Mouse (Mus musculus) neural tube, embryonic 11.5 days (tissue): Measurements from ENCODE around the gene Rev1. TPM values are rescaled to one million over a fixed set of nuclear protein-coding genes. Genes with fewer than 3 reads are reported as not detected.

Experiments
- ATAC-seq: fragments of 200-750 bp; cut with Nextera tagmentation; 2 replicates; pipeline ENCODE4 v1.8.0; 2017; ENCODE audit warnings: moderate number of reproducible peaks, mild to moderate bottlenecking, moderate TSS enrichment, moderate library complexity; ENCODE audit not compliant: insufficient read depth, low FRiP score, low TSS enrichment
- DNase-seq: peaks from one replicate; pipeline ENCODE4 v3.0.0-alpha.2; 2015; ENCODE audit warnings: low spot score
- H3K27ac ChIP-seq: fragments of 300-500 bp; sonication (generic); 2 replicates; pipeline ENCODE4 v1.5.1; 2014; ENCODE audit warnings: low read depth, mild to moderate bottlenecking, low read length
- H3K27me3 ChIP-seq: fragments of 300-500 bp; sonication (generic); 2 replicates; pipeline ENCODE4 v1.6.1; 2014; ENCODE audit warnings: mild to moderate bottlenecking, low read length, mixed read lengths; ENCODE audit not compliant: control insufficient read depth, insufficient read depth
- H3K36me3 ChIP-seq: fragments of 300-500 bp; sonication (generic); 2 replicates; pipeline ENCODE4 v1.6.1; 2014; ENCODE audit warnings: mild to moderate bottlenecking, low read length, moderate library complexity, mixed read lengths; ENCODE audit not compliant: control insufficient read depth, insufficient read depth
- H3K4me1 ChIP-seq: fragments of 300-500 bp; sonication (generic); 2 replicates; pipeline ENCODE4 v1.6.1; 2014; ENCODE audit warnings: low read length, mixed read lengths; ENCODE audit not compliant: control insufficient read depth, insufficient read depth
- H3K4me2 ChIP-seq: fragments of 300-500 bp; sonication (generic); 2 replicates; pipeline ENCODE4 v1.6.1; 2014; ENCODE audit warnings: low read depth, mild to moderate bottlenecking, moderate library complexity
- H3K4me3 ChIP-seq: fragments of 300-500 bp; sonication (generic); 2 replicates; pipeline ENCODE4 v1.5.1; 2014; ENCODE audit warnings: low read depth, low read length
- H3K9ac ChIP-seq: fragments of 300-500 bp; sonication (generic); 2 replicates; pipeline ENCODE4 v1.6.1; 2014; ENCODE audit warnings: mild to moderate bottlenecking, low read length
- H3K9me3 ChIP-seq: fragments of 300-500 bp; sonication (generic); 2 replicates; pipeline ENCODE4 v1.6.1; 2016; ENCODE audit warnings: low read length; ENCODE audit not compliant: control insufficient read depth
- WGBS: fragments of 180-500 bp; shearing (Covaris S2); extraction: QIAGEN DNeasy Blood & Tissue Kit; methylation state at CpG from one replicate; pipeline ENCODE4 v1.1.7; 2014; 5-methylcytosine and 5-hydroxymethylcytosine counted together
- polyA plus RNA-seq: library from polyadenylated mRNA; unstranded; fragments of >200 nt; fragmentation: Nextera tagmentation; extraction: Ambion mirVana; gene quantifications from 2 replicates; pipeline ENCODE4 v1.2.1, GENCODE M21; 2014

The Rev1 gene
- polyA plus RNA-seq, 1 experiment from 2014 or later = 25.7 TPM

GRCm38 (mm10) chr1:38049562-38049961 lies 80.0 kb downstream of the Rev1 start:
- no peak for DNase-seq
- no peak overlapping the region for H3K9ac ChIP-seq
- no peak for ATAC-seq
- no peak overlapping the region for H3K4me3 ChIP-seq
- no peak overlapping the region for H3K27ac ChIP-seq
- H3K4me1 ChIP-seq = no peaks in the 10 kb centered on the region
- H3K27me3 ChIP-seq = no peaks in the 10 kb centered on the region
- no peaks in the 10 kb centered on the region for H3K9me3 ChIP-seq
- 79% methylated on average over 4 of the region's 4 CpGs for WGBS
- H3K4me2 ChIP-seq = no peak overlapping the region
- peaks cover 25% of the 10 kb centered on the region for H3K36me3 ChIP-seq

GRCm38 (mm10) chr1:38048121-38048520 lies 81.5 kb downstream of the Rev1 start:
- WGBS = 90% methylated on average over 3 of the region's 3 CpGs
- Histone ChIP-seq H3K27ac (no peak overlapping the region), H3K9ac (no peak overlapping the region), H3K4me1 (no peaks in the 10 kb centered on the region), H3K4me3 (no peak overlapping the region), H3K9me3 (no peaks in the 10 kb centered on the region), H3K4me2 (no peak overlapping the region), H3K27me3 (no peaks in the 10 kb centered on the region), H3K36me3 (peaks cover 20% of the 10 kb centered on the region)
- ATAC-seq (no peak), DNase-seq (no peak)

GRCm38 (mm10) chr1:38038898-38039297 lies 90.7 kb downstream of the Rev1 start:
- no peak for DNase-seq
- Histone ChIP-seq H3K4me2 (no peak overlapping the region), H3K4me3 (no peak overlapping the region), H3K36me3 (peaks cover 14% of the 10 kb centered on the region), H3K27ac (no peak overlapping the region), H3K4me1 (no peaks in the 10 kb centered on the region), H3K27me3 (no peaks in the 10 kb centered on the region), H3K9ac (no peak overlapping the region), H3K9me3 (no peaks in the 10 kb centered on the region)
- no peak for ATAC-seq
- WGBS = 95% methylated on average over 2 of the region's 2 CpGs

GRCm38 (mm10) chr1:38037375-38037774 lies 92.2 kb downstream of the Rev1 start:
- no peak for ATAC-seq
- Histone ChIP-seq H3K9me3 (no peaks in the 10 kb centered on the region), H3K4me1 (no peaks in the 10 kb centered on the region), H3K27ac (no peak overlapping the region), H3K27me3 (no peaks in the 10 kb centered on the region), H3K4me3 (no peak overlapping the region), H3K36me3 (peaks cover 14% of the 10 kb centered on the region), H3K9ac (no peak overlapping the region), H3K4me2 (no peak overlapping the region)
- DNase-seq = no peak
- WGBS = 95% methylated on average over 5 of the region's 5 CpGs

- Histone ChIP-seq H3K27me3 (no peaks in the 10 kb centered on the region), H3K36me3 (peaks cover 16% of the 10 kb centered on the region), H3K4me3 (no peak overlapping the region), H3K9me3 (no peaks in the 10 kb centered on the region), H3K4me1 (no peaks in the 10 kb centered on the region), H3K9ac (no peak overlapping the region), H3K27ac (no peak overlapping the region), H3K4me2 (no peak overlapping the region)
- 91% methylated on average over 4 of the region's 4 CpGs for WGBS
- ATAC-seq (no peak), DNase-seq (no peak)
Observed at GRCm38 (mm10) chr1:38035521-38035920, 94.1 kb downstream of the Rev1 start.

- Histone ChIP-seq H3K9ac (no peak overlapping the region), H3K4me3 (no peak overlapping the region), H3K36me3 (peaks cover 4% of the 10 kb centered on the region; the same call in 1 of the 2 replicates), H3K27ac (no peak overlapping the region), H3K9me3 (no peaks in the 10 kb centered on the region), H3K27me3 (no peaks in the 10 kb centered on the region), H3K4me2 (no peak overlapping the region), H3K4me1 (no peaks in the 10 kb centered on the region)
- DNase-seq (no peak), ATAC-seq (no peak)
- WGBS = 91% methylated on average over 5 of the region's 5 CpGs
Observed at GRCm38 (mm10) chr1:38031391-38031790, 98.2 kb downstream of the Rev1 start.

GRCm38 (mm10) chr1:38027301-38027700 lies 102.3 kb downstream of the Rev1 start:
- H3K27ac ChIP-seq = no peak overlapping the region
- WGBS = 90% methylated on average over 7 of the region's 7 CpGs
- H3K9me3 ChIP-seq = no peaks in the 10 kb centered on the region
- DNase-seq (no peak), ATAC-seq (no peak)
- H3K9ac ChIP-seq = no peak overlapping the region
- no peaks in the 10 kb centered on the region for H3K27me3 ChIP-seq
- H3K4me3 ChIP-seq = no peak overlapping the region
- no peak overlapping the region for H3K4me2 ChIP-seq
- no peaks in the 10 kb centered on the region for H3K4me1 ChIP-seq
- peaks cover 7% of the 10 kb centered on the region; the same call in 1 of the 2 replicates for H3K36me3 ChIP-seq

GRCm38 (mm10) chr1:38014551-38015203 lies 114.9 kb downstream of the Rev1 start:
- Histone ChIP-seq H3K27me3 (no peaks in the 10 kb centered on the region), H3K4me2 (no peak overlapping the region), H3K27ac (no peak overlapping the region), H3K4me3 (no peak overlapping the region), H3K36me3 (0 out of 2 replicates have a peak, but pooled peaks cover 2% of the 10 kb centered on the region), H3K4me1 (no peaks in the 10 kb centered on the region), H3K9me3 (no peaks in the 10 kb centered on the region), H3K9ac (no peak overlapping the region)
- 96% methylated on average over 2 of the region's 2 CpGs for WGBS
- DNase-seq = no peak
- no peak for ATAC-seq

- no peak overlapping the region for H3K4me3 ChIP-seq
- DNase-seq (no peak), ATAC-seq (no peak)
- no peak overlapping the region for H3K27ac ChIP-seq
- H3K9me3 ChIP-seq = no peaks in the 10 kb centered on the region
- H3K4me2 ChIP-seq = no peak overlapping the region
- no peak overlapping the region for H3K9ac ChIP-seq
- no peaks in the 10 kb centered on the region for H3K27me3 ChIP-seq
- H3K36me3 ChIP-seq = no peaks in the 10 kb centered on the region
- no peaks in the 10 kb centered on the region for H3K4me1 ChIP-seq
Observed at GRCm38 (mm10) chr1:38012509-38012908, 117.1 kb downstream of the Rev1 start.
